Mouse (Mus musculus) frontal cortex, postnatal 36 days (tissue): ENCODE measurements at regions not wholly inside any gene's neighbourhood (a gene's known extent, or its start where the extent isn't known, plus 50 kb on each side); places are given as distances from the start of the nearest gene placed in this dataset.

ENCODE experiments used
- DNase-seq, 2 experiments: peaks; one replicate each; pipeline ENCODE4 v3.0.0; 2022; ENCODE audit warnings: low spot score in 2 of 2

DNA sequence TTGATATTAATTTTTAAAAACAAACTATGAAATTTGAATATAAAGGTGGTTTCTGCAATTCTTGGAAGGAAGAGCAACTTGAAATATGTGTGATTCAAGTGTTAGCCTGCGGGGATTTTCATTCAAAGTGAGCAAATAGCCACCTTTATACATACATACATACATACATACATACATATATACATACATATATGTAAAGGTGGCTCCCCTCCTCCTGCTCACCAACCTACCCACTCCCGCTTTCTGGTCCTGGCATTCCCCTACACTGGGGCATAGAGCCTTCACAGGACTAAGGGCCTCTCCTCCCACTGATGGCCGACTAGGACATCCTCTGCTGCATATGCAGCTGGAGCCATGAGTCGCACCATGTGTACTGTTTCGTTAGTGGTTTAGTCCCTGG lies 221.3 kb upstream of the Pde3a start:
- no peak for DNase-seq

GRCm38 (mm10) chr6:141034824-141035223 lies 214.2 kb upstream of the Pde3a start:
- no peak for DNase-seq

- no peak for DNase-seq
These were observed 207.7 kb upstream of the Pde3a start for GRCm38 (mm10) chr6:141041358-141041757.

DNA sequence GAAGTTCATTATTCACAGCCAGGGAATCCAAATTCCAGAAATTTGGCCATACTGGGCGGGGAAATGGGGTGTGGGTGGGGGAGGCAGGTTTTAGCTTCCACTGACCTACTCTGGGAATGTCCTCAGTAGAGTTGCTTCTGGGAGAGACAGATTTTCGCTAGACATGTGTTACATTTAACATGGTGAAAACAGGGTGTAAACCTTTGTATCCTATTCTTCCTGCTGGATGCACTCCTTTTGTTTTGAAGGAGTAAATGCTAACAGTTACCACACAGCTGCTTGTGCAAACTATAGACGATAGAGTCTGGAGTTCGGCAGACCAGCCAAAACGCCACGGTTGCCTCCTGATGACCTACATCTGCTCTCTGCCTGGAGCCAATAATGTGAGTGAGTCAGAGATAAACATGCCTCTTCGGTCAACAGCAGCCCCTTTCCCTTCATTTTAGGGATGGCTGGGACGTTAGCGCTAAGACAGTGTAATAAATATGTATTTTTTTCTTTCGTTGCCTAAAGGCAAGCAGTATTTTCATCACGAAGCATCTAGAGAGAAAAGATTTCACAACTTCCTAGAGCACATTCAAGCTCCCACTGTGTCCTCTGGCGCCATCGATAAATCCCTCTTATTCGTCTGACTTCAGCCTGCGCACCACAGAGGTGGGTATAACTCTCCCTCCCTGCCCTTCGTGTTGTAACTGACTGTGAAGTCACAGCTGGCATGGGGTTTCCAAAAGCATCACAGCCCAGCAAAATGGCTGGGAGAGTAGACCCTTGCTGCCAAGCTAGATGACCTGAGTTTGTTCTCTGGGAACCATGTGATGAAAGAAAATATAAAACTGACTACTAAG lies 207.1 kb upstream of the Pde3a start:
- no peak for DNase-seq

DNA sequence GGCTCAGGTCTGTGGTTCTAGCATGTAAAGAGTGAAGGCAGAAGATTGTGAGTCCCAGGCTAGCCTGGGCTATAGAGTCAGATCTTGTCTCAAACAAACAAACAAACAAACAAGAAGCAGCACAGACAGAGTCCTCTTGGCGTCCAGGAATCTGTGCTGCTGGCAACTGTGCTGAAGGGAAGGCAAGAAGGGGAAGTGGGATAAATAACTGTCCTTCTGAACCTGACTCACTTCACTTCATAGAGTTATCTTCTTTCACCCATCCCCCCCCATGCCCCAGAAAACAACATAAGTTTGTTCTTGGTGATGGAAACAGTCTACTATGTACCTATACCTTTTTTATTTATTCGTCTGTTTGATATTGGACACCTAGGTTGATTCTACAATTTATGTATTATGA lies 200.8 kb upstream of the Pde3a start:
- DNase-seq = no peak

DNA sequence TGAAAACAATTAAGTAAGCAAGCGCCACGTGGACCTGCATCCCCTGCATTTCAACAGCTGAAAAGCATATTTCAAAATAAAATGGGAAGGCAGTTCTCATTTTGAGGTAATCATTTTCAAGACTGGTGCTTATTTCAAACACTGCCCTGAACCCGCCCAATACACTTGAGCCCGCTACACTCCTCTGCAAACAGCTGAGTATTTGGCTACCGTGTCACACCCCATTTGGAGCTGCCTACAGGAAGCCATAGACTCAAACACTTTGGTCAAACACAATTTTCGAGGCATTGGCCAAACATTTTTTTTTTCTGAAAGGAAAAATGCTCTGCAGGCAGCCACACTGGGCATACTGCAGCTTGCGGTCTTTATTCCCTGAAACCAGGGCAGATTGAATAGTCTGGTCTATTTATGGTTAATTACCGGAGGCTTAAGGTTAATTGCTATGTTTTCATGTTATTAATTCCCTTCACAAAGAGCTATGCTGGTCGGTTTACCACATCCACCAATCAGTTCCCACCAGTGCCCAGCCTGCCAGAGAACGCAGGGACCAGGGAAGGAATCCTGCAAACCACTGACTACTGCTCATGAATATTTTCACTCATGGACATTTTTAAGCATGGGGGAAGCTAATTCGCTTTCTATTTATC lies 198.9 kb upstream of the Pde3a start:
- no peak for DNase-seq

- no peak for DNase-seq
These were observed 195.0 kb upstream of the Pde3a start for GRCm38 (mm10) chr6:141054026-141054425.

- no peak for DNase-seq
These were observed 189.7 kb upstream of the Pde3a start for GRCm38 (mm10) chr6:141059250-141059916.

DNA sequence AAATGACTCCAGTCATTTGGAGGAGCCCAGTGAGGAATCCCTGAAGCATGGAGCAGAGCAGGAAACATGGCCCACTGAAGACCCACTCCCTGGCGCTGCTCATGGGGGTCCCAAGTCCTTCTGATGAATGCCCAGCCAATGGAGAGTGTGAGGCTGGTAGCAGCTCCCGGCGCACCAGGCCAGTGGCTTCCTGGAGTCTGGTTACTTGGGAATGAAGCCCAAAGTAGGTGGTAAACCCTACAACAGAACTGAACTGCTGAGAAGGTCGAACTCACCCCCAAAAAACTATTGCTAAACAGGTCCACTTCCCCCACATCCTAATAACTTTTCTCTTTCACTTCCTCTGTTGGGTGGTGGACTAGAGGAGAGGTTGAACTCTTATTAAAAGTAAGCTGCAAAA lies 183.3 kb upstream of the Pde3a start:
- no peak for DNase-seq

DNA sequence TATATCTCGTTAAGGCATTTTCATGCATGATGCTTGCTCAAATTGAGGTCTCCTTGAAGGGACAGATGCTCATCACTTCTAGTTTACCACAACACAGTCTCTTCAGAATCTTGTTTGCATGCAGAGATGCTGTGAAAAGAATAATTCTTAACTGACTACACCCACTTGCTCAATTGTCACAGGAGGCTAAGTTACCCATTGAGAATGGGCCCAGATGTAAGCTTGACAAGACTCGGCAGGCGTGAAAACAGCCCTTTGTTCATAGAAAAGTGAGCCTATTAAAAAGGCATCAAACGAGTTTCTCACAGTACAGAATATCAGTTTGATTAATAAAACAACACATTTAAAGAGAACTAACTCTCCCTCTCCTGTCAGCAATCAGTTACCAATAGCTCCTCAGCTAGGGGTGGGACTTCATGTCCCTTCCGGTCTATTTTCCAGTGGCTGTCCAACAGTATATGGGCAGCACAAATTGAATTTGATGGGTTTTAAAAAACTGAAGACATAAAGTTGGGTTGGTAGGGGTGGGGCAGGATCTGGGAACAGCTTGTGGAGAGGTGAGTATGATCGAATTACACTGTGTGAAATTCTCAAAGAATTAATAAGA lies 180.1 kb upstream of the Pde3a start:
- no peak for DNase-seq

GRCm38 (mm10) chr6:141069896-141070295 lies 179.2 kb upstream of the Pde3a start:
- DNase-seq = no peak

DNA sequence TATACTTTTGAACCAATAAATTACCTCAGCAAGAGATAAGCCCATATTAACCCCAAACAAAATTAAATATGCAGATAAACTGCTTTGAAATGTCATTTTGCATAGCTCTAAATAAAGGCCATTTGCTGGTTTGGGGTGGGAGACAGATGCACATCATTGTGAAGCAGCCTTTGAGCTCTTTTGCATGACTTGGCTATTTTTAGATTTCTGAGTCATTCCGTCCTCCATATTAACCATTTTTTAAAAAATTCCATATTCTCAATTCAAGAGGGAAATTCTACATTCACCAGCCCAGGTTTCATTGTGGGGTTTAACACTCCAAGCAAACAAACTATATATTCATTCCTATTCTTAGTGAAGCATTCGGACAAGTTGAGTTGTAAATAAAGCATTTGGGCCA lies 177.6 kb upstream of the Pde3a start:
- DNase-seq = no peak

DNA sequence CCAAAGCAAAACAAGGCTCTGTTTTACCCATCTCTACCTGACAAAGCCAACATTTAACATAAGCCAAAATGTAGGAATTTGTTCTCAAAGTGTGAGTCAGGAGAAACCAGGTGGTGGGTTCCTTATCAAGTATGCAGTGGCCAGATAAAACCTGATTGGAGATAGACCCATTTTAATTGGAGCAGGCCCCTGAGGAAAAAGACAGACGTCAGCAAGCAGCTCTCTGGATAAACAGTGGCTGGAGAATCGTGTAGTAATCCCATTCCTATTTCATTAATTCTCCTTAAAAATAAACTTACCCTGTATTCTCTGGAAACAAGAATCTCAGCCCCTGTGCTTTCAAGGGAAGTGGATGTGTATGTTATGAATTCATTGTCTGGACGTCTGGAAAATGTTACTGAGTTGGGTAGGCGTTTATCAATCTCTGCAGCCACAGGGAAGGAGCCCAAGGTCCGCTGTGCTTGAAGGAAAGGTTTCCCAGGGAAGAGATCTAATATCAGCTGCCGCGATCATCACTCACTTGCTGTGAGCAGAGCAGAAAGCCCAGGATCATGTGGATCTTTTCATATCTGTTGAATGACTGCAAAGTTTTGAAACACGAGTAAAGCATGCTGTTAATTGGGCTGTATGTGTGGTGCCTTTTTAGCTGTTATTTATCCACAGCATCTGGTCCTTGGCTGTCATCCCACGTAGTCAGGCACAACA lies 157.8 kb upstream of the Pde3a start:
- DNase-seq = no peak

GRCm38 (mm10) chr6:141091781-141092140 lies 157.3 kb upstream of the Pde3a start:
- DNase-seq = no peak

DNA sequence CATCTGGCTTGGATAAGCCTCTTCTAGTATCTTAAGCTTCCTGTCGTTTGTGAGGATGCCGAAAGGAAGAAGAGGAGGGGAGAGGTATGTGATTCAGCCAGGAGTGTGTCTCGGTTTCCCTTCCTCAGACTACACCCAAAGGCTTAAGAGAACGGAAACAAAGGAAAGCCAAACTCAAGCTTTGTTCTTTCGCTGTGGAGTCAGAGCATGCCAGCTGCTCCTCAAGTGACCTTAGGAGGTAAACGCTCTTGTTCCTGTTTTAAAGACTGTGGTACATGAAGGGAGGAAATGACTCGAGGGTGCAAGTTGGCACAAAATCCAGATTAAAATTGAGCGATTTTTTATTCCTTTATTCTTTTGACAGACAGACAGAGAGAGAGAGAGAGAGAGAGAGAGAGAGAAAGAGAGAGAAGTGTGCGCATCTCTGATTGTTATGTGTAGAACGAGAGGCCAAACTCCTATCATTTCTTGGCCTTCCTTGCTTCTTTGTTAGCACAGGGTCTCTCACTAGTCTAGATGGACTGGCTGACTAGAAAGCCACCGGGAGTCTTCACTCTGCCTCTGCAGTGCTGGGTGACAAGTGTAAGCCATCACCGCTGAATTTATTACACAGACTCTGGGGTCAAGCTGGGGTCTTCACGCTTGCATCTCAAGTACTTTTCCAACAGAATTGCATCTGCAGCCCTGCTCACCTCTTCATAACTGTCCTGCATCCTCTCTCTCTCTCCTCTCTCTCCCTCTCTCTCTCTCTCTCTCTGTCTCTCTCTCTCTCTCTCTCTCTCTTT lies 151.5 kb upstream of the Pde3a start:
- no peak for DNase-seq

GRCm38 (mm10) chr6:141118287-141118686 lies 130.8 kb upstream of the Pde3a start:
- no peak for DNase-seq

DNA sequence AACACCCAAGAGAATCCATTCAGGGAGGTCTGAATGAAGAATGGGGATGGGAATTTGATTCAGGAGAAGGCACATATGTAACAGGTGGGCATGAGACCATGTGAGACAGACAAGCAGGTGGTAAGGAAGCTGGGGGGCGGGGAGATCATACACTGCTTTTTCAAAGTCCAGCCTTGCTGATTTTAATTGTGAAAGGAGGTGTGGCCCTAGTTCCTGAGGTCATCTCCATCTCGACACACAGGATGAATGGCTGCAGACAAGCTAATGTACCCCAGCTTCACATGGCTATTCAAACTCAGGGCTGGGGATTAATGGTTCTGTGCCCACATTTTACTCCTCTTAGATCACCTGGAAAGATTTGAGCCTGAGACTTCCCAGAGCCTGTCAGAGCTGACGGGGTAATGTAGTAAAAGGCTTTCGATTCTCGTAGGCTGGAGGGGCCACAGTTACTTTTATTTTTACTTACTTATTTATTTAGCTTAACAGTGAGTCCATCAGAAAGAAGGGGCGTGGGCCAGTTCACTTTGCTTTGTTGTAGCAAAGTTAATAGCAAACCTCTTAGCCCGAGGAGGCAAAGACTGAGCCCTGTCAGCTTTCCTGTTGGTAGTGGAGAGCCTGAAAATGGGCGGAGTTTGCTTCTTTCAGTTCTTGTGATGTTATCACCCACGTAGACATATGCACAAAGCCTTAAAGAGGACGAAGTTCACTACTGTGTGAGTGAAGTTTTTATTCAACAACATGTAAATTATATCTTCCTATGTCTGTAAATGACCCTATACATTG lies 122.3 kb upstream of the Pde3a start:
- DNase-seq = no peak

DNA sequence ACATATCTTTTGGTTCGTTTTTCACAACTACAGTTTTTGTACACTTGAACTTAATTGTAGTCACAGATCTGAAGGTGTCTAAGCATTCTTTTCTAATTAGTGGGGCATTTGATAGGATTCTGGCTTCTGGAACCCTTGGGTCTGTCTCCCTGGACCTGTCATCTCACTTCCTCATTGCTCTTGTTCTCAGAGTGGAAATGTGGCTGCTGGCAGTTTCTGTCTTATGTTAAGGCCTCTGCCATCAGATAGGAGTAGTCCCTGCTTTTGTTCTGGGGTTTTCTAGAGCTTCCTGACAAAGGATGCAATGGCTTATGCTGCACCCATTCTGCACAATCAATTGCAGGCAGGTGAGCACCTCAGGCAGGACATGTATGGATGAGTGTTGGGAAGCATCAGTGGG lies 119.5 kb upstream of the Pde3a start:
- DNase-seq = no peak

DNA sequence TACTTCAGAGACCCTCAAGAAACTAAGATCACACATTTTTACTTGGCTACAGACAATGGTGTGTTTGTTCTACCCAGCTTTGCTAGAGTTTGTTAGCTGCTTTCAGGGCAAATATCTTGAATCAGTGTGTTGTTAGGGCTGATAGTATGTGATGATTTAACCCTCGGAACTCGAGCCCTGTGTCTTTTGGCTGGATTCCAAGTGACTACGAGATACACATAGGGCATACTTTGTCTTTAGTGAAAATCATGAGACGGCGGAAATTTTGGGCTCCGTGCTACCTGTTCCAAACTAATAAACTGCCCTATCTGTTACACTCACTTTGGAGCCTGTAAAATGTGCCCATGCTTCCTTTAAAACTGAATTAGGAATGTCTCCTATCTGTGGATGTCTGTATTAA lies 114.9 kb upstream of the Pde3a start:
- DNase-seq = no peak

DNA sequence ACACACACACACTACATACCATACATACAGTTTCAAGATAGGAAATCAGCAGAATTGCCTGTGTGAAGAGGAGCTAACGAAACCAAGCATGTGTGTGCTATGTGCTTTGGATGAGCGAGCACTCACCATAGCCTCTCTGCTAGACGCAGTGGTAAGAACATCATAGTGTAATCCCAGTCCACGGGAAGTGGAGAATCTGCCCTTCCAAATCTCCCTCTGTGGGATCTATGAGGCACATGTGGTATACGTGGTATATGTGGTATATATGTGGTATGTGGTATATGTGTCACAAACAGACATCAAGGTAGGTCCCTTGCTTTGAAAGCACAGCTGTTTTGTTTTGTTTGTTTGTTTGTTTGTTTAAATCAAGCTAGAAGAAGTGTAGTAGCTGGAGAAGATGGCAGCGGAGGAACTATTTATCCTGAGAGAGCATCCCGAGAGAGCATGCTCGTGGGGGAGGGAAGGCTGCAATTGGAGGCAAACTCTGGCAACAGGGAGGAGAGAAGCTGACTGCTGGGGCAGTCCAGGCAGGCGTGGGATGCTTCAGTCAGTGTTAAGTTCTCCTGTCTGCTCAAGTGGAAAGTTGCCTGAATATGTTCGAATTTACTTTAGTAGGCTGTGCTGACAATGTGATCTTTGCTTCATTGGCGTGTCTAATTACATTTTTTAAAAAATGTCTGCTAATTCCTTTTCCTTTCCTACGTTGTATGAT lies 112.2 kb upstream of the Pde3a start:
- DNase-seq = no peak
